Mouse (Mus musculus) gastrocnemius, adult 2 months (tissue): ENCODE measurements around the gene Myocos. TPM values are rescaled to one million over a fixed set of nuclear protein-coding genes. Genes with fewer than 3 reads are reported as not detected.

ENCODE experiments used
- DNase-seq: peaks from one replicate; pipeline ENCODE4 v3.0.0; 2022
- H3K27ac ChIP-seq: fragments of 200-600 bp; 2 replicates; pipeline ENCODE4 v1.8.1; 2022; ENCODE audit warnings: mild to moderate bottlenecking
- H3K4me3 ChIP-seq: fragments of 200-600 bp; 2 replicates; pipeline ENCODE4 v1.8.1; 2022; ENCODE audit warnings: mild to moderate bottlenecking, moderate library complexity
- CTCF ChIP-seq: fragments of 200-600 bp; IDR thresholded peaks from 2 replicates; pipeline ENCODE4 v1.8.1; 2022; ENCODE audit warnings: antibody characterized with exemption, mild to moderate bottlenecking, moderate library complexity
- intact Hi-C: fragments of 180-260 bp; cut with DNase I; formaldehyde crosslinking; loops from one replicate; pipeline ENCODE4 v1.15.1; 2025
- long read RNA-seq, 2 experiments: library from polyadenylated mRNA; stranded (forward); transcript quantifications; one replicate each; pipeline ENCODE4 v2.0.0; 2021
- total RNA-seq, 2 experiments: library from RNA; stranded (reverse); gene quantifications; 2 replicates each; pipeline ENCODE4 v1.2.3; 2021

Gene Myocos
- total RNA-seq: not detected
- long read RNA-seq, experiment 1: 0 reads
- long read RNA-seq, experiment 2: 0 reads

GRCm38 (mm10) chr1:162658119-162658518, at the start of gene Myocos:
Gene Myocos (minus strand): TSS chr1:162658219.
- no peak for DNase-seq
- Histone ChIP-seq H3K27ac (no peak within 1 kb of the TSS), H3K4me3 (no peak within 1 kb of the TSS)
- no peak for TF ChIP-seq CTCF
- intact Hi-C loops: no loop called here

- TF ChIP-seq CTCF: no peak
- Histone ChIP-seq H3K4me3 (no peak overlapping the region), H3K27ac (no peak overlapping the region)
- DNase-seq: no peak
- intact Hi-C loops: loop anchor here (10.0 kb wide), 1 partner anchor 1746 kb away; no protein-coding TSS in a partner anchor
Measured at GRCm38 (mm10) chr1:162700389-162701066, 42.5 kb upstream of the Myocos start.

- no peak for TF ChIP-seq CTCF
- intact Hi-C loops: no loop called here
- DNase-seq: peak; percentile 76
- H3K4me3 ChIP-seq: no peak overlapping the region
- H3K27ac ChIP-seq: no peak overlapping the region; the same call in 1 of the 2 replicates
Measured at GRCm38 (mm10) chr1:162697866-162698265, 39.8 kb upstream of the Myocos start.

DNA sequence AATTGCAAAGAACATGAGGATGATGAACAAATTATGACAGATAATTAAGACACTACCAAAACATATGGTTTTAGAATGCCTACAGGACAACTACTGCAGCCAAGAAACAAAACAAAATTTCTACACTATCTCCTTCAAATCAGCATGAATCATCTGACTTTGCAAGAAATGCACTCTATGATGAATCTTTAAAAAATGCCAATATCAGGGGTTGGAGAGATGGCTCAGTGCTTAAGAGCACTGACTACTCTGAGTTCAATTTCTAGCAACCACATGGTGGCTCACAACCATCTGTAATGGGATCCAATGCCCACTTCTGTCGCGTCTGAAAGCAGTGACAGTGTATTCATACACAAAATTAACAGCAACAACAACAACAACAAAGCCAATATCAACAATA, 35.7 kb upstream of the Myocos start:
- intact Hi-C loops: no loop called here
- H3K27ac ChIP-seq: no peak overlapping the region
- H3K4me3 ChIP-seq: no peak overlapping the region
- no peak for DNase-seq
- TF ChIP-seq CTCF: no peak

GRCm38 (mm10) chr1:162665486-162666174, 7.6 kb upstream of the Myocos start:
- no peak for DNase-seq
- intact Hi-C loops: loop anchor here (1.0 to 10.0 kb wide), 2 partner anchors 114 to 311 kb away; no protein-coding TSS in a partner anchor
- no peak for TF ChIP-seq CTCF
- H3K27ac ChIP-seq: no peak overlapping the region
- H3K4me3 ChIP-seq: no peak overlapping the region

GRCm38 (mm10) chr1:162664826-162665475, 6.9 kb upstream of the Myocos start:
- Histone ChIP-seq H3K4me3 (no peak overlapping the region), H3K27ac (no peak overlapping the region)
- DNase-seq: peak; percentile 80
- peak; percentile 87 for TF ChIP-seq CTCF
- intact Hi-C loops: loop anchor here (1.0 to 10.0 kb wide), 2 partner anchors 114 to 310 kb away; no protein-coding TSS in a partner anchor

DNA sequence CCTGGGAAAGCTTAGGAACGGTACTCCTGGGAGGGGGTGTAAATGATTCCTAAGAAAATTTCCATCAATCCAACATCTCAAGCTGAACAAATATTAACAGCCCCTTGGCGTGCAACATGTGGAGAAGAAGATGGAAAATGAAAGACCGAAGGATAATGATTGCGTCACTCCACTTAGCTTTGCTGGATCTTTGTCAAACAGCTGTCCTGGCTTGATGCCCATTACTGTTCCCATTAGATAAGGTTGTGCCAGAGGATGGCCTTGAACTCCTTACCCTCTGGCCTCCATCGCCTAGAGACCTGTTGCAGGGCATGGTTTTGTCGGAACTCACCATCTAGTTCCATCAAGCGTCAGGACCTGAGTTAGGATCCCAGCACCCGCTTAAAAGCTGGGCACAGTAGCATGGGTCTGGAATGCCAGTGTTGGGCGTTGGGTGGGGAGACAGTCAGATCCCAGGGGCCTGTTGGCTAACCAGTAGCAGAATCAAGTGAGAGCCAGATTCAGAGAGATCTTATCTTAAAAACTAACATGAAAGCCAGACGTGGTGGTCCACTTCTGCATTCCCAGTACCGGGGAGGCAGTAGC, 2.3 kb upstream of the Myocos start:
- intact Hi-C loops: loop anchor here (10.0 kb wide), 1 partner anchor 306 kb away; no protein-coding TSS in a partner anchor
- no peak overlapping the region for H3K4me3 ChIP-seq
- DNase-seq: peak; percentile 70
- no peak for TF ChIP-seq CTCF
- peak overlapping the region; percentile 12; the same call in 1 of the 2 replicates for H3K27ac ChIP-seq

- Histone ChIP-seq H3K4me3 (no peak overlapping the region), H3K27ac (no peak overlapping the region)
- no peak for TF ChIP-seq CTCF
- no peak for DNase-seq
- intact Hi-C loops: no loop called here
Measured at GRCm38 (mm10) chr1:162648416-162648815, 9.6 kb downstream of the Myocos start.

- intact Hi-C loops: no loop called here
- TF ChIP-seq CTCF: peak; percentile 39
- H3K4me3 ChIP-seq: no peak overlapping the region
- no peak overlapping the region for H3K27ac ChIP-seq
- DNase-seq: no peak
Measured at GRCm38 (mm10) chr1:162646083-162646686, 11.8 kb downstream of the Myocos start.

DNA sequence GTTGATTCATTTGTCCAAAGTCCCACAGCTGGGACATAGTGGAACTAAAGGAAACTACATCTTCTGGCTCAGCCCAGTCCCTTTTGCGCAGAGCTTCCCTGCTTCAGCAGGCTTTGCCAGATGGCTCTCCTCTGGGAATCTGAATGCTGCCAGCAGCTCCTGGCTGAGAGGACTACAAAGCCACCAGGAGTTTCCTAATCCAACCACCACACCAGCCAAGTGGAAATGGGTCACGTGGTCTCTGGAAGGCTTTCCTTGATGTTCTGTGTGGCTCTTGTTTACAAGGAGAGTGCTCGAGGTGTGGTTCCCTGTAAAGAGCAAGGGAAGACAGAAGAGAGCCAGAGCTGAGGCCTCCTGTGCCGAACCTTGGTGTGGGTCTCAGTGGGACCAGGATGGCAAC, 14.3 kb downstream of the Myocos start:
- intact Hi-C loops: no loop called here
- peak; percentile 96 for DNase-seq
- peak overlapping the region; percentile 81 for H3K27ac ChIP-seq
- H3K4me3 ChIP-seq: peak overlapping the region; percentile 43
- no peak for TF ChIP-seq CTCF

- intact Hi-C loops: no loop called here
- no peak for TF ChIP-seq CTCF
Measured at GRCm38 (mm10) chr1:162642591-162642990, 15.4 kb downstream of the Myocos start.

GRCm38 (mm10) chr1:162639861-162640260, 18.2 kb downstream of the Myocos start:
- TF ChIP-seq CTCF: no peak
- Histone ChIP-seq H3K27ac (peak overlapping the region; percentile 80), H3K4me3 (peak overlapping the region; percentile 61)
- intact Hi-C loops: no loop called here
- DNase-seq: no peak

More at GRCm38 (mm10) chr1:162642591-162642990, 15.4 kb downstream of the Myocos start:
- no peak for DNase-seq
- H3K4me3 ChIP-seq: peak overlapping the region; percentile 61
- H3K27ac ChIP-seq: peak overlapping the region; percentile 40; the same call in 1 of the 2 replicates
